Mouse (Mus musculus) hindbrain, embryonic 12.5 days (tissue): ENCODE results near the gene Ecm1. TPM values are rescaled to one million over a fixed set of nuclear protein-coding genes. Genes with fewer than 3 reads are reported as not detected.

ENCODE experiments used
- ATAC-seq: fragments of 200-750 bp; cut with Nextera tagmentation; 2 replicates; pipeline ENCODE4 v1.8.0; 2017; ENCODE audit warnings: moderate TSS enrichment; ENCODE audit not compliant: low FRiP score
- H3K27ac ChIP-seq: fragments of 300-500 bp; sonication (generic); 2 replicates; pipeline ENCODE4 v1.5.1; 2016; ENCODE audit warnings: mild to moderate bottlenecking
- H3K27me3 ChIP-seq: fragments of 300-500 bp; sonication (generic); 2 replicates; pipeline ENCODE4 v1.6.1; 2016; ENCODE audit warnings: mild to moderate bottlenecking
- H3K36me3 ChIP-seq: fragments of 300-500 bp; sonication (generic); 2 replicates; pipeline ENCODE4 v1.6.1; 2016; ENCODE audit warnings: mild to moderate bottlenecking
- H3K4me1 ChIP-seq: fragments of 300-500 bp; sonication (generic); 2 replicates; pipeline ENCODE4 v1.6.1; 2016
- H3K4me2 ChIP-seq: fragments of 300-500 bp; sonication (generic); replicated peaks from 2 replicates; pipeline ENCODE4 v1.6.1; 2016; ENCODE audit warnings: mild to moderate bottlenecking
- H3K4me3 ChIP-seq: fragments of 300-500 bp; sonication (generic); 2 replicates; pipeline ENCODE4 v1.5.1; 2016; ENCODE audit warnings: mild to moderate bottlenecking
- H3K9ac ChIP-seq: fragments of 300-500 bp; sonication (generic); 2 replicates; pipeline ENCODE4 v1.6.1; 2016; ENCODE audit warnings: mild to moderate bottlenecking, moderate library complexity
- H3K9me3 ChIP-seq: fragments of 300-500 bp; sonication (generic); replicated peaks from 2 replicates; pipeline ENCODE4 v1.6.1; 2016; ENCODE audit warnings: mild to moderate bottlenecking
- WGBS: fragments of 180-500 bp; shearing (Covaris S2); methylation state at CpG from one replicate; pipeline ENCODE4 v1.1.7; 2016; 5-methylcytosine and 5-hydroxymethylcytosine counted together
- polyA plus RNA-seq: library from polyadenylated mRNA; unstranded; fragments of >200 nt; fragmentation: Nextera tagmentation; extraction: Ambion mirVana; gene quantifications from 2 replicates; pipeline ENCODE4 v1.2.1, GENCODE M21; 2016

The Ecm1 gene
- polyA plus RNA-seq, 1 experiment from 2014 or later, result 13.2 TPM

GRCm38 (mm10) chr3:95718153-95718552 is 21.2 kb downstream of the Ecm1 start:
- Histone ChIP-seq H3K36me3 (no peaks in the 10 kb centered on the region), H3K4me3 (no peak overlapping the region), H3K9ac (no peak overlapping the region), H3K27me3 (no peaks in the 10 kb centered on the region), H3K4me2 (no peak overlapping the region), H3K9me3 (no peaks in the 10 kb centered on the region), H3K27ac (no peak overlapping the region), H3K4me1 (no peaks in the 10 kb centered on the region)
- ATAC-seq, result no peak
- WGBS, result 93% methylated on average over 2 of the region's 2 CpGs

- Histone ChIP-seq H3K4me2 (no peak overlapping the region), H3K36me3 (no peaks in the 10 kb centered on the region), H3K4me1 (no peaks in the 10 kb centered on the region), H3K9me3 (no peaks in the 10 kb centered on the region; the same call in 1 of the 2 replicates), H3K9ac (no peak overlapping the region), H3K27ac (no peak overlapping the region), H3K27me3 (no peaks in the 10 kb centered on the region), H3K4me3 (no peak overlapping the region)
- WGBS, result 81% methylated on average over 1 of the region's 1 CpGs
- ATAC-seq, result no peak
Measured at GRCm38 (mm10) chr3:95716075-95716474, 23.3 kb downstream of the Ecm1 start.

- no peak overlapping the region for H3K4me3 ChIP-seq
- no peaks in the 10 kb centered on the region for H3K27me3 ChIP-seq
- no peak overlapping the region for H3K4me2 ChIP-seq
- no peaks in the 10 kb centered on the region for H3K4me1 ChIP-seq
- H3K27ac ChIP-seq, result no peak overlapping the region
- no peak for ATAC-seq
- no peak overlapping the region for H3K9ac ChIP-seq
- no peaks in the 10 kb centered on the region for H3K36me3 ChIP-seq
- H3K9me3 ChIP-seq, result no peaks in the 10 kb centered on the region; the same call in 1 of the 2 replicates
Measured at GRCm38 (mm10) chr3:95709967-95710366, 29.4 kb downstream of the Ecm1 start.

- H3K36me3 ChIP-seq, result no peaks in the 10 kb centered on the region
- H3K9ac ChIP-seq, result no peak overlapping the region
- no peak for ATAC-seq
- 91% methylated on average over 4 of the region's 4 CpGs for WGBS
- H3K27ac ChIP-seq, result no peak overlapping the region
- no peak overlapping the region for H3K4me2 ChIP-seq
- no peaks in the 10 kb centered on the region; the same call in 1 of the 2 replicates for H3K9me3 ChIP-seq
- H3K4me1 ChIP-seq, result no peaks in the 10 kb centered on the region
- H3K27me3 ChIP-seq, result no peaks in the 10 kb centered on the region
- no peak overlapping the region for H3K4me3 ChIP-seq
Measured at GRCm38 (mm10) chr3:95709044-95709443, 30.3 kb downstream of the Ecm1 start.

GRCm38 (mm10) chr3:95707497-95707896 is 31.9 kb downstream of the Ecm1 start:
- Histone ChIP-seq H3K4me3 (no peak overlapping the region), H3K9me3 (no peaks in the 10 kb centered on the region), H3K4me1 (no peaks in the 10 kb centered on the region), H3K27me3 (no peaks in the 10 kb centered on the region), H3K27ac (no peak overlapping the region), H3K36me3 (no peaks in the 10 kb centered on the region), H3K4me2 (no peak overlapping the region), H3K9ac (no peak overlapping the region)
- WGBS, result 86% methylated on average over 7 of the region's 7 CpGs
- ATAC-seq, result no peak

- Histone ChIP-seq H3K9ac (no peak overlapping the region), H3K9me3 (no peaks in the 10 kb centered on the region), H3K36me3 (no peaks in the 10 kb centered on the region), H3K4me2 (no peak overlapping the region), H3K4me1 (peaks cover 10% of the 10 kb centered on the region), H3K27ac (no peak overlapping the region), H3K27me3 (no peaks in the 10 kb centered on the region), H3K4me3 (no peak overlapping the region)
- WGBS, result 89% methylated on average over 4 of the region's 4 CpGs
- ATAC-seq, result no peak
Measured at GRCm38 (mm10) chr3:95706273-95706672, 33.1 kb downstream of the Ecm1 start.

GRCm38 (mm10) chr3:95704612-95705011 is 34.8 kb downstream of the Ecm1 start:
- H3K9me3 ChIP-seq, result no peaks in the 10 kb centered on the region
- ATAC-seq, result no peak
- H3K27ac ChIP-seq, result no peak overlapping the region
- H3K36me3 ChIP-seq, result no peaks in the 10 kb centered on the region
- no peaks in the 10 kb centered on the region for H3K27me3 ChIP-seq
- no peak overlapping the region for H3K4me3 ChIP-seq
- H3K4me2 ChIP-seq, result no peak overlapping the region
- H3K4me1 ChIP-seq, result peaks cover 16% of the 10 kb centered on the region
- no peak overlapping the region for H3K9ac ChIP-seq
- WGBS, result 92% methylated on average over 4 of the region's 4 CpGs

- Histone ChIP-seq H3K27ac (no peak overlapping the region), H3K36me3 (no peaks in the 10 kb centered on the region), H3K9me3 (no peaks in the 10 kb centered on the region), H3K27me3 (no peaks in the 10 kb centered on the region), H3K4me1 (peaks cover 16% of the 10 kb centered on the region), H3K4me2 (no peak overlapping the region), H3K9ac (no peak overlapping the region), H3K4me3 (no peak overlapping the region)
- WGBS, result 100% methylated on average over 3 of the region's 3 CpGs
- no peak for ATAC-seq
Measured at GRCm38 (mm10) chr3:95703276-95703675, 36.1 kb downstream of the Ecm1 start.

GRCm38 (mm10) chr3:95701877-95702540 is 37.4 kb downstream of the Ecm1 start:
- peaks cover 16% of the 10 kb centered on the region for H3K4me1 ChIP-seq
- H3K27ac ChIP-seq, result no peak overlapping the region; the same call in 1 of the 2 replicates
- 2% methylated on average over 24 of the region's 24 CpGs for WGBS
- peak overlapping the region; percentile 52 for H3K4me2 ChIP-seq
- peak; percentile 85 for ATAC-seq
- no peaks in the 10 kb centered on the region for H3K9me3 ChIP-seq
- H3K4me3 ChIP-seq, result peak overlapping the region; percentile 13; the same call in 1 of the 2 replicates
- peak overlapping the region; percentile 39; the same call in 1 of the 2 replicates for H3K9ac ChIP-seq
- H3K36me3 ChIP-seq, result no peaks in the 10 kb centered on the region
- no peaks in the 10 kb centered on the region for H3K27me3 ChIP-seq

GRCm38 (mm10) chr3:95701085-95701484 is 38.3 kb downstream of the Ecm1 start:
- 59% methylated on average over 2 of the region's 2 CpGs for WGBS
- Histone ChIP-seq H3K9me3 (no peaks in the 10 kb centered on the region), H3K4me1 (peaks cover 23% of the 10 kb centered on the region), H3K36me3 (no peaks in the 10 kb centered on the region), H3K4me2 (no peak overlapping the region), H3K9ac (no peak overlapping the region), H3K27ac (no peak overlapping the region), H3K4me3 (no peak overlapping the region), H3K27me3 (no peaks in the 10 kb centered on the region)
- no peak for ATAC-seq

- Histone ChIP-seq H3K27ac (no peak overlapping the region), H3K4me1 (peaks cover 31% of the 10 kb centered on the region), H3K36me3 (no peaks in the 10 kb centered on the region), H3K4me3 (no peak overlapping the region), H3K9me3 (no peaks in the 10 kb centered on the region), H3K9ac (no peak overlapping the region), H3K4me2 (no peak overlapping the region), H3K27me3 (no peaks in the 10 kb centered on the region)
- ATAC-seq, result no peak
- WGBS, result 54% methylated on average over 6 of the region's 6 CpGs
Measured at GRCm38 (mm10) chr3:95700233-95700681, 39.1 kb downstream of the Ecm1 start.

GRCm38 (mm10) chr3:95698286-95698685 is 41.1 kb downstream of the Ecm1 start:
- WGBS, result 89% methylated on average over 4 of the region's 4 CpGs
- Histone ChIP-seq H3K27ac (no peak overlapping the region), H3K9me3 (no peaks in the 10 kb centered on the region), H3K36me3 (no peaks in the 10 kb centered on the region), H3K4me1 (peaks cover 31% of the 10 kb centered on the region), H3K9ac (no peak overlapping the region), H3K4me3 (no peak overlapping the region), H3K27me3 (no peaks in the 10 kb centered on the region), H3K4me2 (no peak overlapping the region)
- ATAC-seq, result no peak

GRCm38 (mm10) chr3:95696360-95696759 is 43.0 kb downstream of the Ecm1 start:
- no peaks in the 10 kb centered on the region for H3K27me3 ChIP-seq
- 20% methylated on average over 7 of the region's 7 CpGs for WGBS
- no peak overlapping the region for H3K4me2 ChIP-seq
- no peaks in the 10 kb centered on the region for H3K9me3 ChIP-seq
- H3K27ac ChIP-seq, result 0 out of 2 replicates have a peak overlapping the region, but pooled peaks have one; percentile 25
- H3K9ac ChIP-seq, result no peak overlapping the region
- peaks cover 22% of the 10 kb centered on the region for H3K4me1 ChIP-seq
- ATAC-seq, result no peak
- no peak overlapping the region for H3K4me3 ChIP-seq
- H3K36me3 ChIP-seq, result no peaks in the 10 kb centered on the region
